Mouse (Mus musculus) lung, embryonic 15.5 days (tissue): Measurements from ENCODE around the gene Stn1. TPM values are rescaled to one million over a fixed set of nuclear protein-coding genes. Genes with fewer than 3 reads are reported as not detected.
A peak's percentile ranks its signal among the peaks of the same experiment; 100 is the strongest.

Experiments
- ATAC-seq: fragments of 200-750 bp; cut with Nextera tagmentation; 2 replicates; pipeline ENCODE4 v1.8.0; 2017; ENCODE audit warnings: moderate number of reproducible peaks, borderline replicate concordance; ENCODE audit not compliant: low FRiP score, low TSS enrichment; ENCODE audit errors: extremely low read depth
- H3K27ac ChIP-seq: fragments of 300-500 bp; sonication (generic); 2 replicates; pipeline ENCODE4 v1.5.1; 2015; ENCODE audit warnings: moderate library complexity, mild to moderate bottlenecking, inconsistent platforms
- H3K27me3 ChIP-seq: fragments of 300-500 bp; sonication (generic); 2 replicates; pipeline ENCODE4 v1.6.1; 2015; ENCODE audit warnings: inconsistent platforms
- H3K36me3 ChIP-seq: fragments of 300-500 bp; sonication (generic); 2 replicates; pipeline ENCODE4 v1.6.1; 2015; ENCODE audit warnings: inconsistent platforms
- H3K4me1 ChIP-seq: fragments of 300-500 bp; sonication (generic); 2 replicates; pipeline ENCODE4 v1.6.1; 2015; ENCODE audit warnings: inconsistent platforms
- H3K4me2 ChIP-seq: fragments of 300-500 bp; sonication (generic); 2 replicates; pipeline ENCODE4 v1.6.1; 2015; ENCODE audit warnings: inconsistent platforms, mild to moderate bottlenecking, moderate library complexity
- H3K4me3 ChIP-seq: fragments of 300-500 bp; sonication (generic); 2 replicates; pipeline ENCODE4 v1.5.1; 2015; ENCODE audit warnings: mild to moderate bottlenecking, inconsistent platforms
- H3K9ac ChIP-seq: fragments of 300-500 bp; sonication (generic); 2 replicates; pipeline ENCODE4 v1.6.1; 2015; ENCODE audit warnings: inconsistent platforms
- H3K9me3 ChIP-seq: fragments of 300-500 bp; sonication (generic); 2 replicates; pipeline ENCODE4 v1.6.1; 2016; ENCODE audit warnings: inconsistent platforms
- WGBS: fragments of 180-500 bp; shearing (Covaris S2); methylation state at CpG from one replicate; pipeline ENCODE4 v1.1.7; 2015; 5-methylcytosine and 5-hydroxymethylcytosine counted together
- polyA plus RNA-seq: library from polyadenylated mRNA; unstranded; fragments of >200 nt; fragmentation: Nextera tagmentation; extraction: Ambion mirVana; gene quantifications from 2 replicates; pipeline ENCODE4 v1.2.1, GENCODE M21; 2015

Gene Stn1
- polyA plus RNA-seq, 1 experiment from 2014 or later = 55.9 TPM

DNA sequence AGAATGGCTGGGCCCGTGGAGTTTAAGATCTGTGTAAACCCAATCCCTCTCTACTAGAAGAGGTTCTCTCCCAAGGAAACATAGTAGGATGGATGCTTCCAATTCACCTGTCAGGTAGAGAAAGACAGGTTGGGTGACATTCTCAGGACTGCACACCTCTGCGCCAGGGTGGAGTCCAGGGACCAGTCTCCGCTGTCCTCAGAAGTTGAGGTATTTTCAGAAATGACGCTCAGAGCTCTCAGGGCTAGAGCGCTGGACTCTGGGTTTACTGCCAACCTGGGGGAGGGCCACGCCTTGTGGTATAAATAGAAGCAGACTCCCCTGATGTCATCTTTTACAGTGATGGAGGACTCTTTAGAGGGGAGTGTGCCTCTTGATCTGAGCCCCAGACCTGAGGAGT is 572 bp upstream of the Stn1 start:
- Histone ChIP-seq H3K4me2 (peak overlapping the region; percentile 79), H3K9ac (peak overlapping the region; percentile 40; the same call in 1 of the 2 replicates), H3K4me1 (peaks cover 34% of the 10 kb centered on the region), H3K36me3 (peaks cover 5% of the 10 kb centered on the region; the same call in 1 of the 2 replicates), H3K4me3 (0 out of 2 replicates have a peak overlapping the region, but pooled peaks have one; percentile 58), H3K27me3 (no peaks in the 10 kb centered on the region), H3K9me3 (no peaks in the 10 kb centered on the region), H3K27ac (peak overlapping the region; percentile 94)
- WGBS = 45% methylated on average over 6 of the region's 6 CpGs
- peak; percentile 9; the same call in 1 of the 2 replicates for ATAC-seq

GRCm38 (mm10) chr19:47536521-47537299 is 597 bp downstream of the Stn1 start:
- Histone ChIP-seq H3K27ac (peak overlapping the region; percentile 94), H3K4me1 (peaks cover 34% of the 10 kb centered on the region), H3K36me3 (peaks cover 14% of the 10 kb centered on the region), H3K27me3 (no peaks in the 10 kb centered on the region), H3K9ac (peak overlapping the region; percentile 69), H3K4me3 (peak overlapping the region; percentile 58), H3K4me2 (peak overlapping the region; percentile 79), H3K9me3 (no peaks in the 10 kb centered on the region)
- WGBS = 3% methylated on average over 39 of the region's 39 CpGs
- ATAC-seq = peak; percentile 96

GRCm38 (mm10) chr19:47534131-47534530 is 3.2 kb downstream of the Stn1 start:
- H3K36me3 ChIP-seq = peaks cover 19% of the 10 kb centered on the region
- no peaks in the 10 kb centered on the region for H3K9me3 ChIP-seq
- H3K27ac ChIP-seq = no peak overlapping the region
- no peaks in the 10 kb centered on the region for H3K27me3 ChIP-seq
- no peak overlapping the region for H3K4me3 ChIP-seq
- H3K4me1 ChIP-seq = peaks cover 32% of the 10 kb centered on the region
- H3K9ac ChIP-seq = no peak overlapping the region
- H3K4me2 ChIP-seq = no peak overlapping the region
- ATAC-seq = no peak
- 58% methylated on average over 1 of the region's 1 CpGs for WGBS

DNA sequence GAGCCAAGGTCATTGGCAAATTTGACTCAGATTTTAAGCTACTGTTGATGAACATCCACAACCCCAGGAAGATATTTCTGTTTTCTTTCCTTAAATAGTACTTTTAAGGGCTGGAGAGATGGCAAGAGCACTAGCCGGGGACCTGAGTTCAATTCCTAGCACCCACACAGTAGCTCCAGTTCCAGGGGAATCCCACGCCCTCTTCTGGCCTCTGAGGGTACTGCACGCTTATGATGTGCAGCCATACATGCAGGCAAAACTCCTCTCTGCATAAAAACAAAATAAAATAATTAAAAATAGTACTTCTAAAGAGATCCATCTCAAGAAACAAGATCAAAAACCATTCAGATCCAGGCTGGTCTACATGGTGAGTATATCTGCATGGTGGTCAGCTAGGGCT is 4.9 kb downstream of the Stn1 start:
- 83% methylated on average over 3 of the region's 3 CpGs for WGBS

DNA sequence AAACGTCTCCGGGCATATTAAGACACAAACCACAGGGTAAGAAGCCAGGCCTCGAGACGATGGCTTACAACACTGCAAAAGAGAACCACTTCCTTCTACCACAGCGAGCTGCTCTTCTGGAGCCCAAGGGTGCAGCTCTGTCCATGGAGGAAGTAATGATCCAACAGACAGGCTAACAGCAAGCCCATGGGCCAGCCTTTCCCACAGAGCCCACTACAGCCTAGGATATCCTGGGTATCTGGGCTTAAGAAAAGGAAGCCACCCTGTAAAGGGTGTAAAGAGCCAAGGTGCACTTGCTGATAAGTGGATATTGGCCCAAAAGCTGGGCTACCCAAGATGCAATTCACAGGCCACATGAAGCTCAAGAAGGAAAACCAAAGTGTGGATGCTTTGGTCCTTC is 6.0 kb downstream of the Stn1 start:
- no peak for ATAC-seq
- 82% methylated on average over 5 of the region's 5 CpGs for WGBS
- Histone ChIP-seq H3K36me3 (peaks cover 28% of the 10 kb centered on the region), H3K4me3 (no peak overlapping the region), H3K9ac (no peak overlapping the region), H3K27ac (no peak overlapping the region), H3K9me3 (no peaks in the 10 kb centered on the region), H3K4me2 (no peak overlapping the region), H3K4me1 (peaks cover 10% of the 10 kb centered on the region), H3K27me3 (no peaks in the 10 kb centered on the region)

More for the DNA sequence above, 4.9 kb downstream of the Stn1 start:
- H3K27ac ChIP-seq = no peak overlapping the region
- no peaks in the 10 kb centered on the region for H3K9me3 ChIP-seq
- peaks cover 24% of the 10 kb centered on the region for H3K36me3 ChIP-seq
- no peak overlapping the region for H3K4me3 ChIP-seq
- H3K9ac ChIP-seq = no peak overlapping the region
- no peak overlapping the region for H3K4me2 ChIP-seq
- H3K4me1 ChIP-seq = peaks cover 16% of the 10 kb centered on the region
- no peaks in the 10 kb centered on the region for H3K27me3 ChIP-seq
- ATAC-seq = no peak

- ATAC-seq = no peak
- 62% methylated on average over 21 of the region's 21 CpGs for WGBS
- no peaks in the 10 kb centered on the region for H3K4me1 ChIP-seq
- H3K27me3 ChIP-seq = no peaks in the 10 kb centered on the region
- no peak overlapping the region for H3K27ac ChIP-seq
- peaks cover 40% of the 10 kb centered on the region for H3K36me3 ChIP-seq
- no peaks in the 10 kb centered on the region for H3K9me3 ChIP-seq
- H3K4me2 ChIP-seq = no peak overlapping the region
- H3K4me3 ChIP-seq = no peak overlapping the region
- no peak overlapping the region for H3K9ac ChIP-seq
These were observed 10.9 kb downstream of the Stn1 start for GRCm38 (mm10) chr19:47526239-47526986.

- Histone ChIP-seq H3K9me3 (no peaks in the 10 kb centered on the region), H3K4me3 (no peak overlapping the region), H3K36me3 (peaks cover 39% of the 10 kb centered on the region), H3K4me1 (no peaks in the 10 kb centered on the region), H3K27ac (no peak overlapping the region), H3K4me2 (no peak overlapping the region), H3K9ac (no peak overlapping the region), H3K27me3 (no peaks in the 10 kb centered on the region)
- no peak for ATAC-seq
- 94% methylated on average over 8 of the region's 8 CpGs for WGBS
These were observed 12.4 kb downstream of the Stn1 start for GRCm38 (mm10) chr19:47524905-47525304.

DNA sequence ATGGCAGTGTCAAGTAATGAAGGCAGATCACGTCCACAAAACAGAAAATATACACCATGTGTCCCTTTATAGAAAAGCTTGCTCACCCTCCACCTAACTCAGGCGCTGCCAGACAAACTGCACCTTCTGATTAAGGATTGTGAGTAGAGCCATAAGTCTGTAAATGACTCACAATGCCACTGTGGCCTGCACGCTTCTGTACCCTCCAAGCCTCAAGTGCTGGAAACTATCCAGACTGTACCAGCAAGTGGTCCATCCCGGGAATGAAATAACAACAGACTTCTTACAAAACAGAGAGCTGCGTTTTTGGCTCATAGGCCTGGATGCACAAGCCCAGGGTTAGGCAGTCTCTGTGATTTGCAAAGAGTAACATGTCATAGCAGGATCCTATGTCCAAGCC is 15.9 kb downstream of the Stn1 start:
- Histone ChIP-seq H3K4me3 (no peak overlapping the region), H3K9me3 (no peaks in the 10 kb centered on the region), H3K4me1 (no peaks in the 10 kb centered on the region), H3K27ac (no peak overlapping the region), H3K4me2 (no peak overlapping the region), H3K9ac (no peak overlapping the region), H3K27me3 (no peaks in the 10 kb centered on the region), H3K36me3 (peaks cover 31% of the 10 kb centered on the region)
- 92% methylated on average over 5 of the region's 5 CpGs for WGBS
- ATAC-seq = no peak

- Histone ChIP-seq H3K27me3 (no peaks in the 10 kb centered on the region), H3K4me3 (no peak overlapping the region), H3K27ac (no peak overlapping the region), H3K4me2 (no peak overlapping the region), H3K9me3 (no peaks in the 10 kb centered on the region), H3K36me3 (peaks cover 45% of the 10 kb centered on the region), H3K4me1 (no peaks in the 10 kb centered on the region), H3K9ac (no peak overlapping the region)
- WGBS = 81% methylated on average over 8 of the region's 8 CpGs
- ATAC-seq = no peak
These were observed 18.0 kb downstream of the Stn1 start for GRCm38 (mm10) chr19:47519163-47519893.

GRCm38 (mm10) chr19:47518475-47519162 is 18.7 kb downstream of the Stn1 start:
- peaks cover 4% of the 10 kb centered on the region; the same call in 1 of the 2 replicates for H3K4me1 ChIP-seq
- no peak overlapping the region for H3K4me3 ChIP-seq
- no peak overlapping the region for H3K9ac ChIP-seq
- no peaks in the 10 kb centered on the region for H3K27me3 ChIP-seq
- no peak overlapping the region for H3K4me2 ChIP-seq
- H3K36me3 ChIP-seq = peaks cover 44% of the 10 kb centered on the region
- H3K9me3 ChIP-seq = no peaks in the 10 kb centered on the region
- ATAC-seq = no peak
- no peak overlapping the region for H3K27ac ChIP-seq
- 82% methylated on average over 24 of the region's 24 CpGs for WGBS

DNA sequence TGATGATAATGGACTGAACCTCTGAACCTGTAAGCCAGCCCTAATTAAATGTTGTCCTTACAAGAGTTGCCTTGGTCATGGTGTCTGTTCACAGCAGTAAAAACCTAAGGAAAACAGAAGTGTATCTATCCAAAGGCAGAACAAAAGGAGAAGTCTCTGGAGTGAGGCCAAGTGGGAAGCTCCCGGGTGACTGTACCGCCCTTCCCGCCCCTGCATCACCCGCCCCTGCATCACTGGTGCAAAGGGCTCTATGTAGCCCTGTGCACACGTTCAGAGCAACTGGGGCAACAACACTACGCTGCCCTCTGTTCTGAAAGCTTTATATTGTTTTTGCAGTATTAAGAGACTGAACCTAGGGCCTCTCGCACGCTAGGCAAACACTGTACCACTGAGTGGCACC is 19.7 kb downstream of the Stn1 start:
- Histone ChIP-seq H3K27me3 (no peaks in the 10 kb centered on the region), H3K36me3 (peaks cover 39% of the 10 kb centered on the region)
- ATAC-seq = no peak

More for the DNA sequence above, 19.7 kb downstream of the Stn1 start:
- Histone ChIP-seq H3K4me3 (no peak overlapping the region), H3K4me2 (no peak overlapping the region), H3K9me3 (no peaks in the 10 kb centered on the region), H3K9ac (no peak overlapping the region), H3K27ac (no peak overlapping the region), H3K4me1 (peaks cover 14% of the 10 kb centered on the region)
- 70% methylated on average over 8 of the region's 8 CpGs for WGBS
